Mouse (Mus musculus) intestine, embryonic 15.5 days (tissue): ENCODE measurements around the gene Sh3glb2. TPM values are rescaled to one million over a fixed set of nuclear protein-coding genes. Genes with fewer than 3 reads are reported as not detected.

ENCODE experiments used
- ATAC-seq: fragments of 200-750 bp; cut with Nextera tagmentation; 2 replicates; pipeline ENCODE4 v1.8.0; 2017; ENCODE audit warnings: moderate TSS enrichment, moderate library complexity
- H3K27ac ChIP-seq: fragments of 300-500 bp; sonication (generic); 2 replicates; pipeline ENCODE4 v1.5.1; 2015; ENCODE audit warnings: mild to moderate bottlenecking, inconsistent platforms
- H3K27me3 ChIP-seq: fragments of 300-500 bp; sonication (generic); replicated peaks from 2 replicates; pipeline ENCODE4 v1.6.1; 2015; ENCODE audit warnings: inconsistent platforms
- H3K36me3 ChIP-seq: fragments of 300-500 bp; sonication (generic); 2 replicates; pipeline ENCODE4 v1.6.1; 2015; ENCODE audit warnings: inconsistent platforms
- H3K4me1 ChIP-seq: fragments of 300-500 bp; sonication (generic); replicated peaks from 2 replicates; pipeline ENCODE4 v1.6.1; 2015; ENCODE audit warnings: inconsistent platforms
- H3K4me2 ChIP-seq: fragments of 300-500 bp; sonication (generic); replicated peaks from 2 replicates; pipeline ENCODE4 v1.6.1; 2015; ENCODE audit warnings: mild to moderate bottlenecking, inconsistent platforms
- H3K4me3 ChIP-seq: fragments of 300-500 bp; sonication (generic); replicated peaks from 2 replicates; pipeline ENCODE4 v1.5.1; 2015; ENCODE audit warnings: inconsistent platforms
- H3K9ac ChIP-seq: fragments of 300-500 bp; sonication (generic); 2 replicates; pipeline ENCODE4 v1.6.1; 2015; ENCODE audit warnings: inconsistent platforms
- H3K9me3 ChIP-seq: fragments of 300-500 bp; sonication (generic); 2 replicates; pipeline ENCODE4 v1.6.1; 2016; ENCODE audit warnings: inconsistent platforms
- WGBS: fragments of 180-500 bp; shearing (Covaris S2); methylation state at CpG from one replicate; pipeline ENCODE4 v1.1.7; 2015; 5-methylcytosine and 5-hydroxymethylcytosine counted together
- polyA plus RNA-seq: library from polyadenylated mRNA; unstranded; fragments of >200 nt; fragmentation: Nextera tagmentation; extraction: Ambion mirVana; gene quantifications from 2 replicates; pipeline ENCODE4 v1.2.1, GENCODE M21; 2015

Gene Sh3glb2
- polyA plus RNA-seq, 1 experiment from 2014 or later = 68.4 TPM

DNA sequence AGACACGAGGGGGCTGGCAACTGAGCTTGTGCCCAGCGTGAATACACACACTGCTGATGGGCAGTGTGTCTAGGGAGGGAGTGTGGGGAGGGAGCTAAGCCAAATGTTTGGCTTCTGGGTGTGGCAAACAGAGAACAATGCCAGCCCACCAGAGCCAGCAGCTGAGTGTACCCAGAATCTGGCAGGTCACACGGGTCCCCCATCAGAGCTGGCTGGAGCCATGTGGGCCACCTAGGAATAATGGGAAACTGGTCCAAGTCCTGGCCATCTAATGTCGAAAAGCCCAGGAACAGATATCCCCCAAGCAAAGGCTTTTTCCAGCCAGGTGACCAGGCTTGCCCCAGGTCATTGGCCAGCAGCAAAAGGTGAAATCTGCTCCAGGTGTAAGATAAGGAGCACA lies 3.3 kb downstream of the Sh3glb2 start:
- no peak for ATAC-seq
- Histone ChIP-seq H3K4me3 (no peak overlapping the region), H3K4me2 (no peak overlapping the region), H3K27ac (no peak overlapping the region), H3K36me3 (no peaks in the 10 kb centered on the region), H3K9ac (no peak overlapping the region), H3K4me1 (peaks cover 31% of the 10 kb centered on the region), H3K9me3 (no peaks in the 10 kb centered on the region), H3K27me3 (no peaks in the 10 kb centered on the region)
- WGBS = 55% methylated on average over 4 of the region's 4 CpGs

DNA sequence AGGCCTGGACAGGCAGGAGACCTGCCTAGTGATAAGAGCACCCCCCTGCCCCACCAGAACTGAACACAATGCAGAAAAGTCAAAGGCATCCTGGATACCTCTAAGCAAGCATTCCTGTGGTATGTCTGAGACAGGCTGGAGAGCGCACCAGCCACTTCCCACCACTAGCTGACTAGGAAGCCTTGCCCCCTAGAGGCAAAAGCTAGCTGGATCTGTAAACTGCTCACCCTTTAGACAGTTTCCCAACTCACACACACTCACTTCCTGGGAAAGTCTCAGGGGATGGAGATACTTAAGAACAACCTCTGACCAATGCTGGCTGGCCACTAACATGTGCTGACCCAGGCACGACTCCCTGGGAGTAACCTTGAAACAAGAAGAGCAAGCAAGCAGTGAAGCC lies 8.0 kb downstream of the Sh3glb2 start:
- no peak for ATAC-seq
- WGBS = 76% methylated on average over 2 of the region's 2 CpGs

DNA sequence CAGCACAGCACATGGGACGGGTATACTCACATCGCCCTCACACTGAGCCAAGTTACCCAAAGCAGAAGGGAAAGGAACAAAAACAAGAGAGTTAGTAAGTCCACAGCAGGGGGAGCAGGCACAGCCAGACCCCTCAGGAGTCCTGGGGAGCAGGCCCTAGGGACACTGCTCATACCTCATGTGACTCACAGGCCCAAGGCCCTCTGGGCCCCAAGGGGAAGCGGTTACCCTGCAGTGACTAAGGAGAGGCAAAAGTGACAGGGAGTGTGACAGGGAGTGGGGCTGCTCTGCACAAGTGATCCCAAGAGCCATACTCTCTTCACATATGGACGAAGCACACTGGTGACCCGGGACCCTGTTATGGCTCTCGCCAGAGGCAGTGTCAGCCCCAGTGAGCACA lies 9.9 kb downstream of the Sh3glb2 start:
- H3K4me3 ChIP-seq = no peak overlapping the region
- no peak overlapping the region for H3K9ac ChIP-seq
- no peak for ATAC-seq
- H3K27ac ChIP-seq = no peak overlapping the region
- no peaks in the 10 kb centered on the region for H3K9me3 ChIP-seq
- no peaks in the 10 kb centered on the region for H3K27me3 ChIP-seq
- H3K4me2 ChIP-seq = no peak overlapping the region
- no peaks in the 10 kb centered on the region for H3K4me1 ChIP-seq
- 92% methylated on average over 6 of the region's 6 CpGs for WGBS
- H3K36me3 ChIP-seq = peaks cover 44% of the 10 kb centered on the region

More for the DNA sequence above, 8.0 kb downstream of the Sh3glb2 start:
- Histone ChIP-seq H3K4me1 (peaks cover 9% of the 10 kb centered on the region), H3K27me3 (no peaks in the 10 kb centered on the region), H3K9me3 (no peaks in the 10 kb centered on the region), H3K27ac (no peak overlapping the region), H3K36me3 (peaks cover 27% of the 10 kb centered on the region), H3K4me2 (no peak overlapping the region), H3K4me3 (no peak overlapping the region), H3K9ac (no peak overlapping the region)

DNA sequence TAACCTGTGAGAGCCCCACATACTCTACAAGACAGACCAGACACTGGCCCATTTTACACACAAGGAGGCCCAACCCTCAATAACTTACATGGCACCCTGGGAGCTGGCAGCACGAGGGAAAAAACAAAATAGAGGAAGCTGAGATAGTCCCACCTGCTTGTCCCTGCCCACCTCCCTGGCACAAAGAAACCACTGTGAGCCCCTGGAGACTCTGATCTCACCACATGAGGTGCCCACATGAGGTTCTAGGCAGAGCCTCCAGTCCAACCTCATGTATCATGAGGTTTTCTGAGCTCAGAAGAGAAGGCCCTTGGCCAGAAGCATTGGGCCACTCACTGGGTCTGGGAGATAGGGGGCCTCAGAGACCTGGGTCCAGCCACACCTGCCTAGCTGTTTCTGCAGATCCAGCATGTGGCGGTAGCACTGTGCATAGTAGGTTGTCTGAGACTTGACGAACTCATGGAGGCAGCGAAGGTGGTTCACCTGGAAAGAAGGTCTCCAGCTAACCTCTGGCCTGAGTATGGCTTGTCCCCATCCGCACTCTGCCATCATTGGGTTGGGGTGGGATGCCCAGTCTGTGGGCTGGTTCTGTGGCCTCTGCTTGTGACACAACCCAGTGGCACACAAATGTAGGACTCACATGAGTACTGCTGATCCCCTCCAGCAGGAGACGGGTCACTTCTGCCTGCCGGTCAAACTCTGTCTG lies 13.0 kb downstream of the Sh3glb2 start:
- 90% methylated on average over 7 of the region's 7 CpGs for WGBS
- Histone ChIP-seq H3K9me3 (no peaks in the 10 kb centered on the region), H3K4me3 (no peak overlapping the region), H3K4me1 (no peaks in the 10 kb centered on the region), H3K27me3 (no peaks in the 10 kb centered on the region), H3K9ac (no peak overlapping the region), H3K27ac (no peak overlapping the region), H3K4me2 (no peak overlapping the region), H3K36me3 (peaks cover 72% of the 10 kb centered on the region)
- ATAC-seq = no peak

DNA sequence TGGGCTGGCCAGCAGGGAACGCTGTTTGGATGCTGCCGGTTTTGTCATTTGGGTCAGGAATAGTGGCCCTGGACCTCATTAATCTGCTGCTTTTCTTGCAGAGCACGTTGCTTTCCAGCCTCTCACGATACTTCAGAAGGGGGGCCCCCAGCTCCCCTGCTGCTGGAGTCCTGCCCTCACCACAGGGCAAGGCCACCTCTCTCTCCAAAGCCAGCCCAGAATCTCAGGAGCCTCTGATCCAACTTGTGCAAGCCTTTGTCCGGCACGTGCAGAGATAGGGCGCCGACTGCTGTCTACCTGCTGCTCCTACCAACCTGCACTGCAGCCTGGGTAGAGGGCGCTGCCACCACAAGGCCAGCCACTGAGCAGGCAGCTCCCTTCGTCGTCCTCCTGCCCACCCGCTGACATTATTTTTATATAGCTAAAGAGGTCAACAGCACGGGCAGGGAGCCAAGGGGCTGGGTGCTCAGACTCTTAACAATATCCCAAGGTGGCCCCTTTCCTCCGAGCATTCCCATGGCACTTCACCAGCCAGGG lies 15.5 kb downstream of the Sh3glb2 start:
- Histone ChIP-seq H3K9me3 (no peaks in the 10 kb centered on the region), H3K4me3 (no peak overlapping the region), H3K27me3 (no peaks in the 10 kb centered on the region), H3K27ac (no peak overlapping the region), H3K36me3 (peaks cover 75% of the 10 kb centered on the region), H3K4me1 (no peaks in the 10 kb centered on the region), H3K9ac (no peak overlapping the region), H3K4me2 (no peak overlapping the region)
- ATAC-seq = no peak
- 73% methylated on average over 14 of the region's 14 CpGs for WGBS

DNA sequence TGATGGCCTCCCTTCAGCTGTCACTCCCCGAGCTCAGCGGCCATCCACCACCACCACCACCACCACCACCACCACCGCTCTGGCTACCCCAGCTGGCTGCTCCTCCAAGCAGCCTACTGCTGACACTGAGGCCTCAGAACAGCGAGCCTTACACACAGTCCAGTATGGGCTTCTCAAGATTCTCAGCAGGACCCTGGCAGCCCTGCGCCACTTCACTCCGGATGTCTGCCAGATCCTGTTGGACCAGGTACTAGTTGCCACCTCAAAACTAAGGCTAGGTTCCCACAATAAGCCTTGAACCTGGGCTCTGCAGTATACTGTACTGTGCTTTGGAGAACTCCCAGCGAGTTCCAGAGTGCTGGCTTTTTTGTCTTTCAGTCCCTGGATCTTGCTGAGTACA lies 16.6 kb downstream of the Sh3glb2 start:
- peaks cover 71% of the 10 kb centered on the region for H3K36me3 ChIP-seq
- ATAC-seq = no peak

DNA sequence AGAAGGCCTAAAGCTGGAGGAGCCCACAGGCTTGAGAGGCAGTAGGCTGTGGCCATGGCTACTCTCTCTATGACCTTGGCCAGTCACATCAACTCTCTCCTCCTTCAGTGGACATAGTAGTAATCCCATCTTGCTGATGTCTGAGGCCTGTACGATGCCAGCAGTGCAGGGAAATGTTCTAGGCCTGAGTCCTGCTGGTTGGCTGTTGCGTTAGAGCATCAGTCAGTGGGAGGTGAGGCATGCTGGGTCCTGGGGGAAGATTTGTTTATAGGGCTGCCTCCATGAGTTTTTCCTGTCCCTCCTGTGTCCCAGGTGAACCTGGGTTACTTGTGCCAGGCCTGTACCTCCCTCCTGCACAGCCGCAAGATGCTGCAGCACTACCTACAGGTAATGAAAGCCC lies 17.1 kb downstream of the Sh3glb2 start:
- Histone ChIP-seq H3K4me2 (no peak overlapping the region), H3K36me3 (peaks cover 75% of the 10 kb centered on the region)

More for the DNA sequence above, 16.6 kb downstream of the Sh3glb2 start:
- H3K4me1 ChIP-seq = no peaks in the 10 kb centered on the region
- H3K9me3 ChIP-seq = no peaks in the 10 kb centered on the region
- no peak overlapping the region for H3K9ac ChIP-seq
- no peak overlapping the region for H3K4me2 ChIP-seq
- H3K27me3 ChIP-seq = no peaks in the 10 kb centered on the region
- H3K27ac ChIP-seq = no peak overlapping the region
- no peak overlapping the region for H3K4me3 ChIP-seq
- WGBS = 89% methylated on average over 7 of the region's 7 CpGs

DNA sequence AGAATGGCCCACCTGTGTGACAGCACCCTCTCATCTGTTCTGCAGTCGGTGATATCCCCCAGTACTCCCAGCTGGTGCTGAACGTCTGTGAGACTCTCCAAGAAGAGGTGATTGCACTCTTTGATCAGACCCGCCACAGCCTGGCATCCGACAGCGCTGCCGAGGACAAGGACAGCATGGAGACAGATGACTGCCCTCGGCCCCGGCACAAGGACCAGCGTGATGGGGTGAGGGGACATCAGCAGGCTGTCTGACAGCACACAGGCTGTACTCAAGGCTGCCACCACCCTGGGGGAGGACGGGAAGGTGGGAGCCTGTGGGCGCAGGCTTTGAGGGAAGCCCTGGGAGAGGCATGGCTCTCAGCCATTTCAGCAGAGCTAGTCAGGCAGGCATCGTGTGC lies 22.0 kb downstream of the Sh3glb2 start:
- no peaks in the 10 kb centered on the region for H3K4me1 ChIP-seq
- no peak overlapping the region for H3K27ac ChIP-seq
- no peak overlapping the region for H3K4me2 ChIP-seq
- no peak for ATAC-seq
- peaks cover 70% of the 10 kb centered on the region for H3K36me3 ChIP-seq
- no peaks in the 10 kb centered on the region for H3K27me3 ChIP-seq
- no peak overlapping the region for H3K9ac ChIP-seq
- no peaks in the 10 kb centered on the region for H3K9me3 ChIP-seq
- 87% methylated on average over 12 of the region's 12 CpGs for WGBS
- no peak overlapping the region for H3K4me3 ChIP-seq

More for the DNA sequence above, 17.1 kb downstream of the Sh3glb2 start:
- ATAC-seq = no peak
- Histone ChIP-seq H3K27me3 (no peaks in the 10 kb centered on the region), H3K4me3 (no peak overlapping the region), H3K4me1 (no peaks in the 10 kb centered on the region), H3K27ac (no peak overlapping the region), H3K9ac (no peak overlapping the region), H3K9me3 (no peaks in the 10 kb centered on the region)
- 93% methylated on average over 3 of the region's 3 CpGs for WGBS

DNA sequence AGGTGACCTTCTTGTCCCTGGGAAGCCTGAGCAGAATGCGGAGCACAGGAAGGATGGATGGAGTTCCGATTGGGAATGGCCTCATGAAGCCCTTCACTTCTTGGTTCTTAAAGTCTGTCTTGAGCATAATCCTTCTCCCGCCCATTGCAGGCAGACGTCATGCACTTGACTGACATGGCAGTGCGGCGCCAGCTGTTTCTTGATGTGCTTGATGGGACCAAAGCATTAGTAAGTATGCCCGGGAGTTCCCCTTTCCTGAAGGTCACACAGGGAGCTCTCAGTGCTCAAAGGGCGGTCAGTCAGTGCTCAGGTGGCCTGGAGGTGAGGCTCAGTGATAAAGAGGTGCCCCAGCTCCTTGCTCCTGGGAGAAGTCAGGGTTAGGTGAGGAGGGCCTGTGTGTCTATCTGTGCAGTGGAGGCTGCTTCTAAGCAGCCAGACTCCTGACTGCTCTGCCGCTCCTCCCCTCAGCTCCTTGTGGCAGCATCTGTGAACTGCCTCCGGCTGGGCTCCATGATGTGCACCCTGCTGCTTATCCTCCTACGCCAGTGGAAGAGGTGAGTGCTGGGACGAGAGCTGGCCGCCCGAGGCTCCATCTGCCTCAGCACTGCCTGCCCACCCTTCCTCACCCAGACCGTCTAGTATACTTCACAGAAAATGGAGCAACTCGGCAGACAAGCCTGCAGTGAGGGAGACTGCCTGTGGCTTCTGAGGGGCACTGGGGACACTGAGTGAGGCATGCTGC lies 22.8 kb downstream of the Sh3glb2 start:
- ATAC-seq = no peak
- Histone ChIP-seq H3K36me3 (peaks cover 62% of the 10 kb centered on the region), H3K9ac (no peak overlapping the region), H3K4me2 (no peak overlapping the region), H3K27me3 (no peaks in the 10 kb centered on the region), H3K27ac (no peak overlapping the region), H3K4me3 (no peak overlapping the region), H3K9me3 (no peaks in the 10 kb centered on the region), H3K4me1 (no peaks in the 10 kb centered on the region)
- 88% methylated on average over 16 of the region's 16 CpGs for WGBS

DNA sequence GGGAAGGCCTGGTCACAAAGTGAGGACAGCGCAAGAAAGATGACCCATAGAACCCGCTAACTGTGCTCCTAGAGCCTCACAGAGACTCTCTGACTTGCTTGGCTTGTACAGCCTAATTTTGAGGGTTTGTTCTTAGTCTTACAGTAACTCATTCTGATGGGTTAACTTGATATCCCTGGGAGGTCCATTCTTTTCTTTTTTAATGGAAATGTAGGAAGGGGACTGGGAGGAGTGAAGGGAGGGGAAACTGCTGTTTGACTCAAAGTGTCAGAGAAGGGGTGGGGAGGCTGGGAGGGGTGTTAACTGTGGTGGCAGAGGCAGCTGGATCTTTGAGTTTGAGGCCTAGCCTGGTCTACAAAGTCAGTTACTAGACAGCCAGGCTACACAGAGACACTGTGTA lies 23.8 kb downstream of the Sh3glb2 start:
- 91% methylated on average over 2 of the region's 2 CpGs for WGBS
- H3K4me2 ChIP-seq = no peak overlapping the region
- H3K9ac ChIP-seq = no peak overlapping the region
- H3K36me3 ChIP-seq = peaks cover 64% of the 10 kb centered on the region
- H3K4me1 ChIP-seq = no peaks in the 10 kb centered on the region
- no peak for ATAC-seq
- H3K9me3 ChIP-seq = no peaks in the 10 kb centered on the region
- no peak overlapping the region for H3K4me3 ChIP-seq
- no peak overlapping the region for H3K27ac ChIP-seq
- no peaks in the 10 kb centered on the region for H3K27me3 ChIP-seq

DNA sequence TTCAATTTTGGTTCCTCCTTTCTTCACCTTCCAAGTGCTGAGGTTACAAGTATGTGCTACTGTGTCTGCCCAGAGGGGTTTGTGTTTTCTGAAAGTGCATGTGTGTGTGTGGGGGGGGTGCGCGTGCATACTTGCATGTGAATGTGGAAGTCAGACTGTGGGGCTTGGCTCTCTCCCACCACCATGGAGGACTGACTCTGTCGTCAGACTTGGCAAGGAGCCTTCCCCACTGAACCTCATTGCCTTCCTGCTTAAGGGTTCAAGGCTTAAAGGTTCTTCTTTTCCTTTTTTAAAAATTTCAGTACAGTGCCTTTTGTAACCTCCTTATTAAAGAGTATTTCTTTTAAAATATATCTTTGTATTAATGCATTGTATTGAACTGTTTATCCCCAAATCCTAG lies 30.3 kb downstream of the Sh3glb2 start:
- H3K4me1 ChIP-seq = no peaks in the 10 kb centered on the region
- no peak overlapping the region for H3K4me3 ChIP-seq
- ATAC-seq = no peak
- no peaks in the 10 kb centered on the region for H3K9me3 ChIP-seq
- no peak overlapping the region for H3K27ac ChIP-seq
- H3K9ac ChIP-seq = no peak overlapping the region
- H3K36me3 ChIP-seq = peaks cover 63% of the 10 kb centered on the region
- 81% methylated on average over 3 of the region's 3 CpGs for WGBS
- no peak overlapping the region for H3K4me2 ChIP-seq
- H3K27me3 ChIP-seq = no peaks in the 10 kb centered on the region

DNA sequence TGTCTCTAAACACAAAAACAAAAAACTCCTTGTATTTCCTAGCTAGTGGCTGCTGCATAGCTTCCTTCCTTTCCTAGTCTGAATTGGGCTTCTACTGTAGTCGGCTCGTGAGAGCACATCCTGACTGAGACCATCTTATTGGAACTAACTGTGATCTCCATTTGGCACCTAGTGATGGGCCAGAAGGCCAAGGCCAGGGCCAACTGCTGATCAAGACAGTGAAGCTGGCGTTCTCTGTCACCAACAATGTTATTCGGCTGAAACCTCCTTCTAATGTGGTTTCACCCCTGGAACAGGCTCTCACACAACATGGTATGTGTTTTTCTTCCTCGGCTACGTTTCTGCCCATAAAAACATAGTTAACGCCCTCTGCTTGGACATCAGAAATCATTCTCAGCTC lies 31.9 kb downstream of the Sh3glb2 start:
- Histone ChIP-seq H3K27me3 (no peaks in the 10 kb centered on the region), H3K4me2 (no peak overlapping the region), H3K9me3 (no peaks in the 10 kb centered on the region), H3K4me3 (no peak overlapping the region), H3K9ac (no peak overlapping the region), H3K36me3 (peaks cover 67% of the 10 kb centered on the region), H3K4me1 (no peaks in the 10 kb centered on the region), H3K27ac (no peak overlapping the region)
- no peak for ATAC-seq
- 93% methylated on average over 7 of the region's 7 CpGs for WGBS

DNA sequence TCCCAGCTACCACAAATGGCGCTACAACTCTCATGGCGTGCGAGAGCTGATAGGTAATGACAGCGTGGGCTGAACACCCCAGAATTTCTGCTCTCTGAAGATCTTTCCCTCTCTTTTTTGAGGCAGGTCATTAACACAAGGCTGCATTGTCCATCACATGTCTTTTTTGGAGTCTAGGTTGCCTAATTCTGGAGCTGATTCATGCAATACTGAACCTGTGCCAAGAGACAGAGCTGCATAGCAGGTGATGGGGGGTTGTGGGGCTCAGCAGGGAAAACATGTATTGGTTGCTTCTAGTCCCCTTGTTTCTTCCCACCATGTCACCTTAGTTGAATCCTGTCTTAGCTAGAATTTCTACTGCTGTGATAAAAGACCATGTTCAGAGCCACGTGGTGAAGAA lies 33.8 kb downstream of the Sh3glb2 start:
- WGBS = 86% methylated on average over 5 of the region's 5 CpGs
- H3K36me3 ChIP-seq = peaks cover 70% of the 10 kb centered on the region

More for the DNA sequence above, 33.8 kb downstream of the Sh3glb2 start:
- Histone ChIP-seq H3K9ac (no peak overlapping the region), H3K4me3 (no peak overlapping the region), H3K4me2 (no peak overlapping the region), H3K27ac (no peak overlapping the region), H3K9me3 (no peaks in the 10 kb centered on the region), H3K27me3 (no peaks in the 10 kb centered on the region), H3K4me1 (no peaks in the 10 kb centered on the region)
- no peak for ATAC-seq
